Mouse (Mus musculus) heart, postnatal 0 days (tissue): Measurements from ENCODE around the gene Adgb. TPM values are rescaled to one million over a fixed set of nuclear protein-coding genes. Genes with fewer than 3 reads are reported as not detected.

Experiments
- ATAC-seq: fragments of 200-750 bp; cut with Nextera tagmentation; 2 replicates; pipeline ENCODE4 v1.8.0; 2017; ENCODE audit warnings: low read depth, moderate number of reproducible peaks, moderate library complexity; ENCODE audit not compliant: insufficient read depth
- DNase-seq: peaks from one replicate; pipeline ENCODE4 v3.0.0-alpha.2; 2016; ENCODE audit warnings: low spot score
- H3K27ac ChIP-seq: fragments of 300-500 bp; sonication (generic); 2 replicates; pipeline ENCODE4 v1.5.1; 2014; ENCODE audit warnings: low read depth, mild to moderate bottlenecking
- H3K27me3 ChIP-seq: fragments of 300-500 bp; sonication (generic); 2 replicates; pipeline ENCODE4 v1.6.1; 2014; ENCODE audit warnings: low read length, mixed read lengths; ENCODE audit not compliant: control insufficient read depth, insufficient read depth
- H3K36me3 ChIP-seq: fragments of 300-500 bp; sonication (generic); replicated peaks from 2 replicates; pipeline ENCODE4 v1.6.1; 2014; ENCODE audit warnings: low read length, mixed read lengths; ENCODE audit not compliant: control insufficient read depth, insufficient read depth
- H3K4me1 ChIP-seq: fragments of 300-500 bp; sonication (generic); 2 replicates; pipeline ENCODE4 v1.6.1; 2014; ENCODE audit warnings: antibody characterized with exemption; ENCODE audit not compliant: control insufficient read depth, insufficient read depth
- H3K4me2 ChIP-seq: fragments of 300-500 bp; sonication (generic); 2 replicates; pipeline ENCODE4 v1.6.1; 2014; ENCODE audit warnings: low read depth, mild to moderate bottlenecking, low read length, moderate library complexity
- H3K4me3 ChIP-seq: fragments of 300-500 bp; sonication (generic); 2 replicates; pipeline ENCODE4 v1.5.1; 2014; ENCODE audit warnings: low read depth, low read length
- H3K9ac ChIP-seq: fragments of 300-500 bp; sonication (generic); replicated peaks from 2 replicates; pipeline ENCODE4 v1.6.1; 2014; ENCODE audit warnings: low read depth, low read length, mixed read lengths
- H3K9me3 ChIP-seq: fragments of 300-500 bp; sonication (generic); replicated peaks from 2 replicates; pipeline ENCODE4 v1.6.1; 2016; ENCODE audit warnings: low read length; ENCODE audit not compliant: control insufficient read depth
- CTCF ChIP-seq: IDR thresholded peaks from 2 replicates; pipeline ENCODE4 v1.5.1; 2016; ENCODE audit warnings: antibody characterized with exemption, control low read depth, low read depth
- EP300 ChIP-seq: IDR thresholded peaks from 2 replicates; pipeline ENCODE4 v1.6.1; 2016; ENCODE audit warnings: antibody characterized with exemption, low read depth
- WGBS: fragments of 180-500 bp; shearing (Covaris S2); extraction: QIAGEN DNeasy Blood & Tissue Kit; methylation state at CpG from one replicate; pipeline ENCODE4 v1.1.7; 2014; 5-methylcytosine and 5-hydroxymethylcytosine counted together
- polyA plus RNA-seq: library from polyadenylated mRNA; unstranded; fragments of >200 nt; fragmentation: Nextera tagmentation; extraction: Ambion mirVana; gene quantifications from 2 replicates; pipeline ENCODE4 v1.2.1, GENCODE M21; 2015
- total RNA-seq: library from RNA; depleted of rRNA; stranded (reverse); fragments of >200 nt; gene quantifications from 2 replicates; pipeline ENCODE4 v1.2.3, GENCODE M21; 2014; ENCODE audit warnings: low replicate concordance

Gene Adgb
- total and polyA plus RNA-seq, 2 experiments from 2014 or later = 0.07 TPM; not detected in 1

GRCm38 (mm10) chr10:10468699-10469547 is 3.2 kb downstream of the Adgb start:
- no peak for TF ChIP-seq EP300
- no peak for TF ChIP-seq CTCF
- Histone ChIP-seq H3K4me3 (no peak overlapping the region), H3K27ac (no peak overlapping the region), H3K9ac (no peak overlapping the region), H3K4me1 (peaks cover 6% of the 10 kb centered on the region; the same call in 1 of the 2 replicates), H3K4me2 (no peak overlapping the region), H3K36me3 (no peaks in the 10 kb centered on the region), H3K9me3 (no peaks in the 10 kb centered on the region), H3K27me3 (no peaks in the 10 kb centered on the region)
- 42% methylated on average over 6 of the region's 6 CpGs for WGBS
- no peak for DNase-seq
- no peak for ATAC-seq

GRCm38 (mm10) chr10:10460113-10460512 is 12.0 kb downstream of the Adgb start:
- no peak overlapping the region for H3K4me2 ChIP-seq
- DNase-seq (no peak), ATAC-seq (no peak)
- no peak overlapping the region for H3K27ac ChIP-seq
- H3K4me3 ChIP-seq = no peak overlapping the region
- no peaks in the 10 kb centered on the region for H3K36me3 ChIP-seq
- no peaks in the 10 kb centered on the region for H3K27me3 ChIP-seq
- H3K4me1 ChIP-seq = no peaks in the 10 kb centered on the region
- 62% methylated on average over 2 of the region's 2 CpGs for WGBS
- no peaks in the 10 kb centered on the region for H3K9me3 ChIP-seq
- TF ChIP-seq CTCF (no peak), EP300 (no peak)
- H3K9ac ChIP-seq = no peak overlapping the region

GRCm38 (mm10) chr10:10456991-10457390 is 15.1 kb downstream of the Adgb start:
- DNase-seq = no peak
- H3K27me3 ChIP-seq = no peaks in the 10 kb centered on the region

GRCm38 (mm10) chr10:10449067-10449466 is 23.1 kb downstream of the Adgb start:
- no peaks in the 10 kb centered on the region for H3K4me1 ChIP-seq
- 69% methylated on average over 3 of the region's 3 CpGs for WGBS
- no peak overlapping the region for H3K9ac ChIP-seq
- no peaks in the 10 kb centered on the region for H3K9me3 ChIP-seq
- ATAC-seq (no peak), DNase-seq (no peak)
- H3K4me3 ChIP-seq = no peak overlapping the region
- no peaks in the 10 kb centered on the region for H3K36me3 ChIP-seq
- no peak overlapping the region for H3K4me2 ChIP-seq
- no peak for TF ChIP-seq EP300
- TF ChIP-seq CTCF = no peak
- H3K27me3 ChIP-seq = no peaks in the 10 kb centered on the region
- H3K27ac ChIP-seq = no peak overlapping the region

More at GRCm38 (mm10) chr10:10456991-10457390, 15.1 kb downstream of the Adgb start:
- no peak; the same call in 1 of the 2 replicates for ATAC-seq
- Histone ChIP-seq H3K4me3 (no peak overlapping the region), H3K27ac (no peak overlapping the region), H3K9ac (no peak overlapping the region), H3K36me3 (no peaks in the 10 kb centered on the region), H3K9me3 (no peaks in the 10 kb centered on the region), H3K4me2 (no peak overlapping the region), H3K4me1 (no peaks in the 10 kb centered on the region)
- 69% methylated on average over 5 of the region's 5 CpGs for WGBS
- TF ChIP-seq EP300 (no peak), CTCF (no peak)

- H3K4me2 ChIP-seq = no peak overlapping the region
- H3K27ac ChIP-seq = no peak overlapping the region
- H3K36me3 ChIP-seq = no peaks in the 10 kb centered on the region
- DNase-seq (no peak), ATAC-seq (no peak)
- H3K4me3 ChIP-seq = no peak overlapping the region
- H3K9ac ChIP-seq = no peak overlapping the region
- WGBS = 59% methylated on average over 3 of the region's 3 CpGs
- H3K9me3 ChIP-seq = no peaks in the 10 kb centered on the region
- no peaks in the 10 kb centered on the region for H3K4me1 ChIP-seq
- no peaks in the 10 kb centered on the region for H3K27me3 ChIP-seq
- no peak for TF ChIP-seq EP300
- TF ChIP-seq CTCF = no peak
Observed at GRCm38 (mm10) chr10:10444841-10445466, 27.2 kb downstream of the Adgb start.
